Mouse (Mus musculus): Measurements from ENCODE around the gene Vmn1r34. TPM values are rescaled to one million over a fixed set of nuclear protein-coding genes. Genes with fewer than 3 reads are reported as not detected.
"Not testable (repeated sequence)": the region's sequence is repeated elsewhere in the genome, so short reads cannot be mapped to it uniquely, and the experiment has no call there.

Gene Vmn1r34
- polyA plus RNA-seq (2012; ENCODE audit: insufficient read depth, insufficient read length, missing spikeins) = not detected in 2 replicates

- H3K27ac ChIP-seq (ENCODE audit: insufficient read depth, low read depth, low read length) = no peak within 1 kb of the TSS
- TF ChIP-seq POLR2A (IDR thresholded peaks at IDR 0.05; ENCODE audit: borderline replicate concordance, low read depth, low read length) = no peak
- TF ChIP-seq CTCF (IDR thresholded peaks at IDR 0.05; ENCODE audit: low read depth, low read length) = no peak
Measured at GRCm38 (mm10) chr6:66643779-66644178, at the start of gene Vmn1r34. Gene Vmn1r34, minus strand, starts transcription at chr6:66643879.

GRCm38 (mm10) chr6:66685806-66686205, 42.1 kb upstream of the Vmn1r34 start, which contains the start of gene Vmn1r35:
Gene Vmn1r35, minus strand, starts transcription at chr6:66685906.
- H3K4me1 ChIP-seq (ENCODE audit: control insufficient read depth, insufficient read depth, low read length) = no peaks in the 10 kb centered on the region
- H3K27ac ChIP-seq (ENCODE audit: insufficient read depth, low read depth, low read length) = no peak within 1 kb of the TSS
- no peak within 1 kb of the TSS for H3K4me3 ChIP-seq (ENCODE audit: insufficient read depth, low read length)
- TF ChIP-seq POLR2A (IDR thresholded peaks at IDR 0.05; ENCODE audit: borderline replicate concordance, low read depth, low read length) (no peak), CTCF (IDR thresholded peaks at IDR 0.05; ENCODE audit: low read depth, low read length) (no peak)

More at GRCm38 (mm10) chr6:66643779-66644178, at the start of gene Vmn1r34:
- Histone ChIP-seq H3K4me3 (ENCODE audit: insufficient read depth, low read length) (no peak within 1 kb of the TSS), H3K4me1 (ENCODE audit: control insufficient read depth, insufficient read depth, low read length) (no peaks in the 10 kb centered on the region)

GRCm38 (mm10) chr6:66618182-66618581, 25.5 kb downstream of the Vmn1r34 start, which contains the start of gene Vmn1r33:
Gene Vmn1r33, minus strand, starts transcription at chr6:66618282.
- not testable (repeated sequence) for H3K27ac ChIP-seq (ENCODE audit: insufficient read depth, low read depth, low read length); H3K4me3 ChIP-seq (ENCODE audit: insufficient read depth, low read length); H3K4me1 ChIP-seq (ENCODE audit: control insufficient read depth, insufficient read depth, low read length)

GRCm38 (mm10) chr6:66595804-66596203, 47.9 kb downstream of the Vmn1r34 start:
- no peak overlapping the region for H3K27ac ChIP-seq (ENCODE audit: insufficient read depth, low read depth, low read length)
- no peaks in the 10 kb centered on the region for H3K4me1 ChIP-seq (ENCODE audit: control insufficient read depth, insufficient read depth, low read length)
- TF ChIP-seq CTCF (IDR thresholded peaks at IDR 0.05; ENCODE audit: low read depth, low read length) (no peak), POLR2A (IDR thresholded peaks at IDR 0.05; ENCODE audit: borderline replicate concordance, low read depth, low read length) (no peak)
- no peak overlapping the region for H3K4me3 ChIP-seq (ENCODE audit: insufficient read depth, low read length)

Other genes with a start within 250 kb of the Vmn1r34 start
- gene Mad2l1, start 108.5 kb downstream of the Vmn1r34 start, polyA plus RNA-seq (2012; ENCODE audit: insufficient read depth, insufficient read length, missing spikeins) = 38.2 and 42.0 TPM in 2 replicates
- gene Vmn1r32, start 83.8 kb downstream of the Vmn1r34 start, polyA plus RNA-seq (2012; ENCODE audit: insufficient read depth, insufficient read length, missing spikeins) = not detected in 2 replicates
- gene Vmn1r33, start 25.6 kb downstream of the Vmn1r34 start, polyA plus RNA-seq (2012; ENCODE audit: insufficient read depth, insufficient read length, missing spikeins) = not detected in 2 replicates
- gene Vmn1r35, start 42.0 kb upstream of the Vmn1r34 start, polyA plus RNA-seq (2012; ENCODE audit: insufficient read depth, insufficient read length, missing spikeins) = not detected in 2 replicates
- gene Vmn1r36, start 75.3 kb upstream of the Vmn1r34 start, polyA plus RNA-seq (2012; ENCODE audit: insufficient read depth, insufficient read length, missing spikeins) = not detected in 2 replicates
- not detected in 2 replicates for gene Vmn1r37, start 85.5 kb upstream of the Vmn1r34 start, polyA plus RNA-seq (2012; ENCODE audit: insufficient read depth, insufficient read length, missing spikeins)
- not detected in 2 replicates for gene Vmn1r38, start 138.7 kb upstream of the Vmn1r34 start, polyA plus RNA-seq (2012; ENCODE audit: insufficient read depth, insufficient read length, missing spikeins)
- gene Vmn1r39, start 166.7 kb upstream of the Vmn1r34 start, polyA plus RNA-seq (2012; ENCODE audit: insufficient read depth, insufficient read length, missing spikeins) = not detected in 2 replicates

Measured in bone marrow macrophage, adult 2 months (primary cell).